Mouse (Mus musculus) ES-Bruce4 (cell line): ENCODE results near the gene Tmem176a. TPM values are rescaled to one million over a fixed set of nuclear protein-coding genes. Genes with fewer than 3 reads are reported as not detected.

Experiments used
- H3K27ac ChIP-seq: 2 replicates; pipeline ENCODE4 v1.5.1; 2012; ENCODE audit warnings: low read length, inconsistent platforms; ENCODE audit not compliant: insufficient read depth
- H3K27me3 ChIP-seq: 2 replicates; pipeline ENCODE4 v1.6.1; 2012; ENCODE audit warnings: mild to moderate bottlenecking, low read length, inconsistent platforms; ENCODE audit not compliant: control insufficient read depth, poor library complexity, insufficient read depth, severe bottlenecking
- H3K36me3 ChIP-seq: 2 replicates; pipeline ENCODE4 v1.6.1; 2012; ENCODE audit warnings: inconsistent platforms, mild to moderate bottlenecking, low read length, moderate library complexity; ENCODE audit not compliant: control insufficient read depth, poor library complexity, insufficient read depth, severe bottlenecking
- H3K4me1 ChIP-seq: one replicate; pipeline ENCODE4 v1.8.1; 2011; ENCODE audit warnings: low read length; ENCODE audit not compliant: control insufficient read depth, insufficient read depth
- H3K4me3 ChIP-seq: 2 replicates; pipeline ENCODE4 v1.5.1; 2011; ENCODE audit warnings: low read depth, mild to moderate bottlenecking, low read length
- H3K9ac ChIP-seq: 2 replicates; pipeline ENCODE4 v1.6.1; 2012; ENCODE audit warnings: low read depth, mild to moderate bottlenecking, inconsistent platforms; ENCODE audit not compliant: poor library complexity, severe bottlenecking
- H3K9me3 ChIP-seq: replicated peaks from 2 replicates; pipeline ENCODE4 v1.6.1; 2012; ENCODE audit warnings: mild to moderate bottlenecking, low read length, inconsistent platforms; ENCODE audit not compliant: control insufficient read depth, poor library complexity, insufficient read depth, severe bottlenecking
- CTCF ChIP-seq: IDR thresholded peaks from one replicate; pipeline ENCODE4 v1.8.1; 2011; ENCODE audit warnings: low read depth, low read length
- EP300 ChIP-seq: IDR thresholded peaks from 2 replicates; pipeline ENCODE4 v1.6.1; 2011; ENCODE audit warnings: low read depth, low read length; ENCODE audit not compliant: insufficient read depth
- POLR2A ChIP-seq: IDR thresholded peaks from one replicate; pipeline ENCODE4 v1.8.1; 2011; ENCODE audit warnings: low read length; ENCODE audit not compliant: insufficient read depth
- polyA plus RNA-seq: library from polyadenylated mRNA; stranded (reverse); fragments of >200 nt; gene quantifications from 2 replicates; pipeline ENCODE4 v1.2.4, GENCODE M21; 2011; ENCODE audit warnings: low read depth; ENCODE audit not compliant: missing spikeins, insufficient read depth, insufficient read length

The Tmem176a gene
- polyA plus RNA-seq, 1 experiment: 15.5 TPM

DNA sequence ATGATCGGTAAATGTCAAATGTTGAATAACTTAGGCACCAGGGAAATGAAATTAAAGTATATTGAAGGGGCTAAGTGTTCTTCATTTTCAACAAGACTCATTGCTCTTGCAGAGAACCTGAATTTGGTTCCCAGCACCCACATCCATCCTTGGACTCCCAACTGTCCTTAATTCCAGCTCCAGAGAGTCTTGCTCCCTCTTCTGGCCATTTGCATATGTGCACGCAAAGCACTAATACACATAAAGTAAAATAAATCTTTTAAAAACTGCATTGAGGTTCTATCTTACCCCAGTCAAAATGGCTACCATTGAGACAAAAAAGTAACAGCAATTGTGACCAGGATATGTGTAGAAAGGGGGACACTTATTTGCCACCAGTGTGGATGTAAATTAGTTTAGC is 13.4 kb downstream of the Tmem176a start:
- H3K27ac ChIP-seq: no peak overlapping the region
- no peaks in the 10 kb centered on the region for H3K4me1 ChIP-seq
- no peaks in the 10 kb centered on the region for H3K36me3 ChIP-seq
- TF ChIP-seq EP300 (no peak), CTCF (no peak), POLR2A (no peak)
- no peak overlapping the region for H3K4me3 ChIP-seq
- no peak overlapping the region for H3K9ac ChIP-seq
- no peaks in the 10 kb centered on the region; the same call in 1 of the 2 replicates for H3K27me3 ChIP-seq
- H3K9me3 ChIP-seq: no peaks in the 10 kb centered on the region

DNA sequence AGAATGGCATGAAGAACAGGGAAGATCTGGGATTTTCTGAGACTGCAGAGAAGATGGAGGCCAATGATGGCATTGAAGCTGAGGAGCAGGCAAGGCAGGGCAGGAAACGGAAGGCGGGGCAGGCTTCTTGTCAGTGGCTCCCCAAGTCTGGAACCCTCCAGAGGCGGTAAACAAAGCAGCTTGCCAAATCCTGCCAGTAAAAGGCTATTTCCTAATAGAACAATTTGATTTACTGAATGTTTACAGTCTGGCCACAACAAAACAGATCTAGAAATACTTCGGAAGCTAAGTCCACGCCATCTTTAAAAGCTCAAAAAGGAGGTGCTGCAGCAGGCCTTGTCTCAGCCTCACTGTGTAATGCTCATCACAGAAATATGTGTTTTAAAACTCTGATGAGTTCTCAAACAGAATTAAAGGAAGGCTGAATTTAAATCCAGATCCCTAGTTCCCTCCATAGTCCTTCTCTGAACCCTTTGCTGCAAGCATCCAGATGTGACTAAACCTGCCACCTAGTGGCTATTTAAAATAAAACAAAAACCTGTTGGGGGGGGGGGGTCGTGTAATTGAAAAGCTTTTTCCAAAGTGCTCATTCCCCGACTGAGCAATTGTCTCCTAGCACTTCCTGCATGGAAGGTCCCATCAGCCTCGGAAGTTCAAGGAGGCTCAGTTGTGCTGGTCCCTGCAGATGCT is 17.0 kb downstream of the Tmem176a start:
- no peak for TF ChIP-seq EP300
- no peak for TF ChIP-seq POLR2A
- no peak for TF ChIP-seq CTCF
- no peak overlapping the region for H3K27ac ChIP-seq

DNA sequence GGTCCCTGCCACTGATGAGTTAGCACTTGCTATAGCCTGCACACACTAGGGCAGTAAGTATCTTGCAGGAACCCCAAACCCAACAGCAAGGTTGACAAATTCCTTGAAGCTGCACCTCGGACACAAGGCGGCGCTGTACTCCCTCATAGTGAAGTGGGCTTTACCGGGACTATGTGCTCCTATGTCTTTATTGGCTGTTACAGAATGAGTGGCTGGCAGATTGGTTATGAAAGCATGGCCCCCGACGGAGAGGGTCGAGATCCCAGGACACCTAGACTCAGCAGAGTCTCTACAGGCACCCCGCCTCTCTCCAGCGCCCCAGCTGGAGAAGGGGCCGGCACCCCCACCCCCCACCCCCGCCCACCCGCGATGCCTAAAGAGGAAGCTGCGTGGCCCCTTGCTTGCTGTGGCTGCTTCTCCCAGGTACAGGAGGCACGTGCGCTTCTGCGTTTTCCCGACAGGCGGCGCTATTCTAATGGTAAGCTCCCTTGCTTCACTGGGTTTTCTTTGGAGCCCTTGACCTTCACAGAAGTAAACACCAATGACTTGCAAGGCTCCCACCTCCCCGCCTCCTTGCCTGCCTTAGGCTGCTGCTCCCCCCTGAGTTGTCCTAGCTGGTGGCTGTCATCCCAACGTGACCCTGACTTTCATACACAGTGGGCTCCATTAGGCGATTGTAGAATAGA is 19.6 kb downstream of the Tmem176a start:
- Histone ChIP-seq H3K27ac (no peak overlapping the region), H3K4me1 (peaks cover 6% of the 10 kb centered on the region), H3K9me3 (no peaks in the 10 kb centered on the region), H3K9ac (peak overlapping the region; percentile 53), H3K27me3 (no peaks in the 10 kb centered on the region), H3K4me3 (peak overlapping the region; percentile 30; the same call in 1 of the 2 replicates), H3K36me3 (no peaks in the 10 kb centered on the region)
- no peak for TF ChIP-seq POLR2A
- TF ChIP-seq CTCF: peak; percentile 79
- 0 out of 2 replicates have a peak, but pooled peaks have one; percentile 49 for TF ChIP-seq EP300

More for the DNA sequence above, 17.0 kb downstream of the Tmem176a start:
- peaks cover 6% of the 10 kb centered on the region for H3K4me1 ChIP-seq
- no peak overlapping the region for H3K9ac ChIP-seq
- no peaks in the 10 kb centered on the region for H3K9me3 ChIP-seq
- H3K27me3 ChIP-seq: no peaks in the 10 kb centered on the region
- no peaks in the 10 kb centered on the region for H3K36me3 ChIP-seq
- no peak overlapping the region for H3K4me3 ChIP-seq

DNA sequence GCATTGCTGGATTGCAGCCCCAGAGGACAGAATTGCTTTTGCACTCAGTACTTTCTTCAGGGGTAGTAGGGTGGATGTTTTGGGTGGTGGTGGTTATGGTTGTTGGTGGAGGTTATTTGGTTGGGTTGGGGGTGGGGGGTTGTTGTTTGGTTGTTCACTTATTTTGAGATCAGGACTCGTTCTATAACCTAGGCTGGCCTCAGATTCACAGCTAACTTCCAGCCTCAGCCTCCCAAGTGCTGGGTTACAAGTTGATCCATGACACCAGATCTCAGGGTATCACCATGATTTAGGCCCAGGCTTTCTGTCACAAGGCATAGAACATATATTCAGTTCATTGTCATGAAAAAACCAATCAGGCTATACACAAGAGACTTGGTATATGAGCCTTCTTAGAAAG is 20.1 kb downstream of the Tmem176a start:
- Histone ChIP-seq H3K9me3 (no peaks in the 10 kb centered on the region), H3K27ac (no peak overlapping the region), H3K36me3 (no peaks in the 10 kb centered on the region), H3K4me3 (no peak overlapping the region), H3K27me3 (no peaks in the 10 kb centered on the region), H3K4me1 (peaks cover 6% of the 10 kb centered on the region), H3K9ac (no peak overlapping the region)
- TF ChIP-seq CTCF (no peak), EP300 (no peak), POLR2A (no peak)

DNA sequence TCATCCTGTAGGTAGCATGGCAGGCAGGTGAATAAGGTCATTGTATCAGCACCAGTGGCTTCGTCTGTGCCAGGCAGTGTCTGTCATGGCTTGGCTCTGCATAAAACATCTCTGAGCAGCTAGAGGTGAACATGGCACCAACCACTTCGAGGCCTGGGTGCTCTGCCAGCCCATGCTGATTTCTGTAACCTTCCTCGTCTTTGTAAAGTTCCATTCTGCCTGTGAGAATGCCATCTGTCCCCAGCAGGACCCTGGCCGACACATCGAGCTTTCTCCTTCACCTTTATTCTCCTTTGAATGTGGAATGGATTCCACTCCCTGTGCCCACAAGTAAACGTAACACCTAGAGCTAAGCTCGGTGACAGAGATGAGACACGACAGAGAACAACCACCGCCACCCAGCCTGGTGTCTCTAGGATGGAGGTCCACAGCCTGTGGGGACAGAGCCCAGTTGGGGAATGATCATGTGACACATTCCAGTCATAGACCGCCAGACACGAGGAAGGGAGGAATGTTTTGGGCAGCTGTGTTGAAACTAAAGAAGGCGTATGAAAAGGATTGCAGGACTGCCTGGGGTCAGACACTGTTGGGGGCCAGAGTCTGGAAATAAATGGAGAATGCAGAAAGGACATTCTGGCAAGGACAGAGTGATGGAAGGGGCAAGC is 21.0 kb downstream of the Tmem176a start:
- Histone ChIP-seq H3K27ac (no peak overlapping the region), H3K36me3 (no peaks in the 10 kb centered on the region), H3K9ac (no peak overlapping the region), H3K4me3 (no peak overlapping the region), H3K27me3 (no peaks in the 10 kb centered on the region), H3K9me3 (no peaks in the 10 kb centered on the region), H3K4me1 (peaks cover 6% of the 10 kb centered on the region)
- TF ChIP-seq POLR2A: no peak
- no peak for TF ChIP-seq CTCF
- TF ChIP-seq EP300: no peak

DNA sequence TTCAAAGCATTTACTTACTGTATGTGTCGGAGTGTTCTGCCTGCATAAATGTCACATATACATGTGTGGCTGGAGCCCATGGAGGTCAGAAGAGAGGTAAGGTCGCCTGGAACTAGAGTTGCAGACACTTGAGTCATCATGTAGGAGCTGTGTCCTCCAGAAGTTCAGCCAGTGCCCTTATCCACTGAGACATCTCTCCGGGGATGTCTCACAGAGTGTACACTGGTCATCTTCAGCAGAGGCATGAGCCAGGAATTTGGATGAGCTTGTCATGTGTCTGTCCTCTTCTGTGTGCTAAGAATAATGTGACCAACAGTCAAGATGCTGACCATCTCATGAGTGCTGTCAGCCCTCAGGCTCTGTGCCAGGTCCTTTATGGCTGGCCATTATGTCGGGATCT is 22.1 kb downstream of the Tmem176a start:
- Histone ChIP-seq H3K4me3 (no peak overlapping the region), H3K27ac (no peak overlapping the region), H3K36me3 (no peaks in the 10 kb centered on the region), H3K4me1 (peaks cover 7% of the 10 kb centered on the region), H3K27me3 (no peaks in the 10 kb centered on the region), H3K9ac (no peak overlapping the region), H3K9me3 (no peaks in the 10 kb centered on the region)
- TF ChIP-seq POLR2A: no peak
- no peak for TF ChIP-seq CTCF
- no peak for TF ChIP-seq EP300
